Mouse (Mus musculus) heart, postnatal 0 days (tissue): ENCODE measurements at regions not wholly inside any gene's neighbourhood (a gene's known extent, or its start where the extent isn't known, plus 50 kb on each side); places are given as distances from the start of the nearest gene placed in this dataset.

ENCODE experiments used
- CTCF ChIP-seq: IDR thresholded peaks from 2 replicates; pipeline ENCODE4 v1.5.1; 2016; ENCODE audit warnings: antibody characterized with exemption, control low read depth, low read depth
- EP300 ChIP-seq: IDR thresholded peaks from 2 replicates; pipeline ENCODE4 v1.6.1; 2016; ENCODE audit warnings: antibody characterized with exemption, low read depth

DNA sequence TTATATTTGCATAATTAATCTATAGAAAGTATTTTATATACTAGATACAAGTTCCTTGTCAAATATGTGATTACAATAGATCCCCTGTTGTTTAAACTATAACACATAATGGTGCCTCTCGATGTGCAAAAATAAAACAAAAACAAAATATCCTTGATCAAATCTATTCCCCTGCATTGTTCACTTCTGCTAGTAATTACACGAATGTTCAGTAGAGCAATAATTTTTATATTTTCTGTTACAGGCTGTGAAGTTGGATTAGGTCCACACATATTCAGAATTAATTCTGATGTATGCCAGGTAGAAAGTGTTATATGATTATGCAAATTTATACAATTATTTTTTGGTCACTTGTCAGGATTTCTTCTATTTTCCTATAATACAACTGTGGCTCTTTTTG is 415.9 kb downstream of the Slc22a22 start:
- no peak for TF ChIP-seq CTCF
- TF ChIP-seq EP300: no peak
